Mouse (Mus musculus) cortical plate, adult 2 months (tissue): ENCODE measurements at regions not wholly inside any gene's neighbourhood (a gene's known extent, or its start where the extent isn't known, plus 50 kb on each side); places are given as distances from the start of the nearest gene placed in this dataset.

Experiments
- CTCF ChIP-seq: fragments of 200-500 bp; IDR thresholded peaks from 2 replicates; pipeline ENCODE4 v1.5.1; 2011; ENCODE audit warnings: mild to moderate bottlenecking, control low read depth, low read length; ENCODE audit not compliant: insufficient read depth; ENCODE audit errors: extremely low read depth
- POLR2A ChIP-seq: fragments of 200-500 bp; IDR thresholded peaks from 2 replicates; pipeline ENCODE4 v1.6.1; 2011; ENCODE audit warnings: mild to moderate bottlenecking, low read length, control low read depth; ENCODE audit not compliant: insufficient read depth; ENCODE audit errors: extremely low read depth

- no peak for TF ChIP-seq CTCF
- TF ChIP-seq POLR2A = no peak
These were observed 419.8 kb upstream of the Id2 start for GRCm38 (mm10) chr12:25516738-25517137.
